Mouse (Mus musculus) v-Abl transformed pro-B cells (cell line): Measurements from ENCODE around the gene Ect2.

ENCODE experiments used
- in situ Hi-C, 2 experiments: fragments of 400-800 bp; cut with MboI; formaldehyde crosslinking; loops; one replicate each; pipeline ENCODE4 v1.15.1; 2025; ENCODE audit not compliant: unreplicated experiment in 2 of 2

The Ect2 gene

DNA sequence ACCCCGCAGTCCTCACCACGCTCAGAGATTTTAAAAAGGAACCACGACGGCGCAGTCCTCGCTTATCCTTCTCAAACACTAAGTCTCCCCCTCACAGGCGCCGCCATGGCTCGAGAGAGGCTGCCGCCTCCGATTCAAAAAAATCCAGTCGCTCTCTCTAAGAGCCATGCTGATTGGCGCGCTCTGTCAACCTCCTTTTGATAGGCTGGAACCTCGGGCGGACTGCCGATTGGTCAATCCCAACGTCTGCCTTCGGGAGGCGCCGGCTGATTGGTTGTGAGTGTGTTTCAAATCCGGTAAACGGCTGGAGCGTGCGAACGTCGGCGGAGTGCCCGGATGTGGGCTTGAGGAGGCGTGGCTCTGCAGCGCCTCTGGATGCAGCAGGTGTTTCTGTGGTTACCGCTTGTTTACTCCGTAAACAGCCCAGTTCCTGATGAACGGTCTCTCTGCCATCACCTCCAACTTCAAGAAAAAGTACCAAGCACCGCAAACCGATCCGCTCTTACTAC lies at the start of gene Ect2:
Ect2 (minus strand) TSS at position 178 of the 509 bp plus-strand sequence.
- in situ Hi-C loops, result no loop called here

- in situ Hi-C loops, result no loop called here
Measured at GRCm38 (mm10) chr3:27201728-27202411, 48.2 kb upstream of the Ect2 start.

DNA sequence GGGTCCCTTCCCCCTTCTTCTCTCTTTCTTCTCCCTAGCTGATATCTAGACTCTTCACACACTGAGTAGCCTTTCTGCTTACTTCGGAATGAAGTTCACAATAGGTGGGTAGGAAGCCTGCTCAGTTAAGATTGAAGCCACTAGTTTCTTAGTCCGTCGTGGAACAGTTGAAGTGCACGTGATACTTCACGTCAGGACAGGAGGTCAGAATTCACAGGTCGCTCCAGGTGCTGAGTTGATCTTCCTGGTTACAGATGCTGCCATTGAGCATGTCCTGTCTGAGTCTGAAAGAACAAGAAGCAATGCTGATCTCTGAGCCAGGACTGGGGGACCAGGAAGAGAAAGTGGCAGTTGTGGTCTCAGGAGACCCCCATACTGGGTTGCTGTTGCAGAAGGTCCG lies 45.4 kb upstream of the Ect2 start:
- in situ Hi-C loops, result no loop called here

GRCm38 (mm10) chr3:27197816-27198215 lies 44.1 kb upstream of the Ect2 start:
- in situ Hi-C loops, result no loop called here

GRCm38 (mm10) chr3:27196529-27196928 lies 42.9 kb upstream of the Ect2 start:
- in situ Hi-C loops, result no loop called here

DNA sequence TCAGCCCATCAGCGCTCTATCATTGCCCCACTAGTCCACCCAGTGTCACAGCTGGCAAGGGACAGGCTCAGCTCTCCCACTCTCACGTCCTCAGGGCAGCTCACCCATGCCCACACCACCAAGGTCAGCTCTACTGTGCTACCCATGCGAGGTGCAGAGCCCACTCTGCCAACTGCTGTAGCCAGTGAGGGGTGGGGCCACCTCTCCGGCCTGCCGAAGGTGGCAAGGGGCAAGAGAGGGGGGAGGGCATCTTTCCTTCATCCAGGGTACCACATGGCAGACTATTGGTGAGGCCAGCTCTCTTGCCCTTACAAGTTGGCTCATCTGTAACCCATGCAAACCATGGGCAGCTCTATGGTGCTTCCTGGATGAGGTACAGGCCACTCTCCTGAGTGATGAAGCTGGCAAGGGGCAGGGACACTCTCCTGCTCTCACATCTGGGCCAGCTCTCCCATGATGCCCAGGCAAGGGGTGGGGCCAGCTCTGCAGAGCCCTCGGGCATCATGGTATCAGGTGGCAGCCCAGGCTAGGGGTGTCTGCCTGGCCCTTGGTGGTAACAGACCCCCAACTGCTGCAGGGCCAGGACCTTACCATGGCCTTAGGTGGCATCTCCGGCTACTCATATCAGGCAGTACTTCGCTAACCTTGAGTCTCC lies 42.0 kb upstream of the Ect2 start:
- in situ Hi-C loops, result no loop called here

DNA sequence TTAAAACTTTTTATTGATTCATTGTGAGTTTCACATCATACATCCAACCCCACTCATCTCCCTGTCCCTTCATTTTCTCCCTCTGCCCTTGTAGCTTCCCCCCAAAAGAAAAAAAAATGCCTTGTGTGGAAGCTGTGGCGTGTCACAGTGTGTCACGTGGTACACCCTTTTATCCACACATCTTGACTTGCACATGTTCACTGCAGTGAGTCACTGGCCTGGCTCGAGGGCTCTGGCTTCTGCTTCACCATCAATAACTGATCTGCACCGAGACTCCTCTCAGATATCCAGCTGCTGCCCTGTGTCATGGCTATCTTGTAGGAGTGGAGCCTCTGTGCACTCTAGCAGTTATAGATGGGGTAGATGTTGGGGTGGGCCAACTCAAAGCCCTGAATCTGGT lies 41.5 kb upstream of the Ect2 start:
- in situ Hi-C loops, result no loop called here

GRCm38 (mm10) chr3:27193844-27194317 lies 40.2 kb upstream of the Ect2 start:
- in situ Hi-C loops, result no loop called here

DNA sequence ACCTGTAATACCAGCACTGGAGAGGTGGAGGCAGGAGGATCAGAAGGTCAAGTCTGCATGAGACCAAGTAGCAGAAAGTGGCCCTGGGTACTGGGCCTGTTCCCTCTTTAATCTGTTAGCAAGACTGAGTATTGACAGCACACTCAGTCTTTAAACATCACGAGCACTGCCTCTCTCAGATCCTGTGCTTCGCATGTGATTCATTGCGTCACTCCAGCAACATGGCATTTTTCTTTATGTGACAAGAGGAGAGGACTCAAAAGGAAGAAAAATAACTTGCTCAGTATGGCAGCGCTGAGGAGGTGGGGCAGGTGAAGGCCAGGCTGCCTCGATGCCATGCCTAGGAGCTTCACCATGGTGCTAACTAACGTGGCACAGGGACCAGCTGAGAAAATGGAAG lies 38.2 kb upstream of the Ect2 start:
- in situ Hi-C loops, result no loop called here

DNA sequence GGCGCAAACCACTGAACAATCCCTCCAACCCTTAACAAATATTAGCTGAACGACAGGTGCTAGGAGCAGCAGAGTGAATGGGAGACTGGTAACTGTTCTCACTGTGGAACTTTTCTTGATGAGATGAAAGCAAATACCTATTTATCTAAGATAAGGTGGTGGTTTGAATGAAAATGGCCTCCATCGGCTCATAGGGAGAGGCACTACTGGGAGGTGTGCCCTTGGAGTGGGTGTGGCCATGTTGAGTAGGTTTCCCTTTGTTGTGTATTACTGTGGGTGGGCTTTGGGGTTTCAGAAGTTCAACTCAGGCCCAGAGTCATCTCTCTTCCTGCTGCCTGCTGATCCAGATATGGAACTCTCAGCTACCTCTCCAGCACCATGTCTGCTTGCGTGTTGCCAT lies 37.2 kb upstream of the Ect2 start:
- in situ Hi-C loops, result no loop called here

GRCm38 (mm10) chr3:27189320-27190261 lies 35.9 kb upstream of the Ect2 start:
- in situ Hi-C loops, result loop anchor here in 1 of 2 experiments (10.0 kb wide), 1 partner anchor 275 kb away; no protein-coding TSS in a partner anchor

DNA sequence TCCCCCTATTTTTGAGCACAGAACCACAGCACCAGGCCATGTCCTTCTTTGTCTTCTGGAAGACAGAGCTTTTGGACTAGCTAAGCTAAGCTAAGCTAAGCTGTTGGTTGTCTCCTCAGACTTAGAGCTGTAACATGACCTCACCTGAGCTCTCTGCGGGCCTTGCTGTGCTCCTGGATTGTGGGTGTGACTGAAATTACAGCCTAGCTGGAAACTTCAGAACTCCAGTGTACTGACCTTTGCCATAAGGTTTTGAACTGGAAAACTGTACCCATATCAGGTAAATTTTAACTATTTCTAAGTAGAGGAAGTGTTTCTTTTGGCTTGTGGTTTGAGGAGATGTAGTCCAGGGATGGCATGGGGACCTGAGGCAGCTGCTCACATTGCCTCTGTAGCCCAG lies 34.7 kb upstream of the Ect2 start:
- in situ Hi-C loops, result loop anchor here in 1 of 2 experiments (10.0 kb wide), 1 partner anchor 276 kb away; no protein-coding TSS in a partner anchor

GRCm38 (mm10) chr3:27183601-27184175 lies 30.0 kb upstream of the Ect2 start:
- in situ Hi-C loops, result loop anchor here (5.0 to 10.0 kb wide), 2 partner anchors 54 to 281 kb away; no protein-coding TSS in a partner anchor

DNA sequence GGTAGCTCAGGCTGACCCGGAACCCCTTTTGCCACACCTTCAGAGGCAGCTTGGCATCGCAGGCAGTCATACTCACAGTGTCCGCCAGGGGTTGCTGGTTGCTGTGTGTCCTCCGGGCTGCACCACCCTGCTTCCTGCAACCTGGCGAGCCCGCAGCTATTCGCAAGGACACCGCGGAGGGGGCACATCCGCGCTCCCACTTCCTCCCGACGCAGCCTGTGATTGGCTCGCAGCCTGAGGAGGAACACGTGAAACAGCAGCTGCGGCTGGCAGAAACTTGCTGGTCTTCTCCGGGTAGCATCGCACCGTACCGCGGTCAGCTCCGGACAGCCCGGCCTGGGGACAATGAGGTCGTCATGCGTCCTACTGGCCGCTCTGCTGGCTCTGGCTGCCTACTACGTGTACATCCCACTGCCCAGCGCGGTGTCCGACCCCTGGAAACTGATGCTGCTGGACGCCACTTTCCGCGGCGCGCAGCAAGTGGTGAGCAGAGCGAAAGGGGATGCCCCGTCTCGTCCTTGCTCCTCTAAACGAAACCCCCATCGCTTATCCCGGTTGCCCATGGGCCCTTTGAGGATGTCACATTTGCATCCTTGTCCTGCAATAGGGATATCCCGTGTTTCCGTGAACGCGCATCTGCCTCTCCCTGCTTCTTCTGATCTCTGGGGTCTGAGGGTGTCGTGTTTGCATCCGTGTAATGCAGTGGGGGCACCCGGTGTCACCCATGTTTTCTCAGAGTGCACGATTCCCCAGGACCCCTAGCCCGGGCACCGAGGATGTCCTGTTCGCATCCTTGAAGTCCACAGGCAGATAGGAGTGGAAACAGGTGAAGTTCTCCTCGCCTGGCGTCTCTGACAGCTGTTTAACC lies 29.3 kb upstream of the Ect2 start, which contains the start of gene Nceh1:
Nceh1 (plus strand) TSS at position 233 of the 868 bp plus-strand sequence.
- in situ Hi-C loops, result loop anchor here (5.0 to 10.0 kb wide), 2 partner anchors 54 to 282 kb away; no protein-coding TSS in a partner anchor

DNA sequence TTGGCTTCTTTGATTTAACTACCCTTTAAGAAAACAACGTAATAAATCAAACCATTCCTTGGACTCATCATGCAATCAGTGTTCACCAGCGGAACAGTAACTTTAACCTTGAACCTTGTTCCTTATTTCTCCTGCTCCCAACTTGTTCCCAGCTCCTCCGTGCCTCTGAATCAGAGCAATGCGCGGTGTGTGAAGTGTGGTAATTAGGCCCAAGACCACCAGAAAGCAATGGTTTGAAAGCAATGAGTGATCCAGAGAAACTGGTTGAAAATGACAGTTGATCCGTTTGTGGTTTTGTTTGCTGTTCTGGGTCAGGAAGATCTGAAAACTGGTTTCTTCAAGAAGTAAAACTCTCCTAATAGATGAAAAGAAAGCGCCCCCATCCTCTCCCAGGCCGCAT lies 26.0 kb upstream of the Ect2 start:
- in situ Hi-C loops, result loop anchor here (5.0 to 10.0 kb wide), 2 partner anchors 58 to 285 kb away; no protein-coding TSS in a partner anchor

- in situ Hi-C loops, result no loop called here
Measured at GRCm38 (mm10) chr3:27170257-27170656, 16.6 kb upstream of the Ect2 start.

DNA sequence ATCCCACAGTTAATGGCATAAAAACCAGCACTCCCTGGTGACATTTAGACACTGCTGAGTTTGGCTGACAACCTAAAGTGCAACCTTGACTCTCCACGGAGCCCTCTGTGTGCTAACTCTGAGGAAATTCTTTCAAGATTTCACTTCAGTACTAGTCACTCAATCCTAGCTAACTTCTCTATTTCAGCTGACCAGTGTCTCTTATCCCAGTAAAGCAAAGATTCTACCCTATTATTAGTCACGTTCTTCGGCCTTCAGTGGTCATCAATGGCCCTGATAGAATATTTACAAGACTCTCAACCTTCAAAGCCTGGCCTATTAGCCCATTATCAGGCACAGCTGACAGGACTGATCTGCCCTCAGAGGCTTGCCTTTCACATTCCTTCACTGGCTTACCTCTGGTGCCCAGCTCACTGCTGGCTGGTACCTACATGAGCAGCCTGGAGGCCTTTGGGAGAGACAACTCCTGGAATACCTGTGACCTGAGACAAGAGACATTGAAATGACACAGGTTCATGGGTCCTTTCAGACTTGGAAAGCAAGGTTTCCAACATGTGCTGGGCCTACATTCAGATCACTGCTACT lies 11.9 kb upstream of the Ect2 start:
- in situ Hi-C loops, result no loop called here

DNA sequence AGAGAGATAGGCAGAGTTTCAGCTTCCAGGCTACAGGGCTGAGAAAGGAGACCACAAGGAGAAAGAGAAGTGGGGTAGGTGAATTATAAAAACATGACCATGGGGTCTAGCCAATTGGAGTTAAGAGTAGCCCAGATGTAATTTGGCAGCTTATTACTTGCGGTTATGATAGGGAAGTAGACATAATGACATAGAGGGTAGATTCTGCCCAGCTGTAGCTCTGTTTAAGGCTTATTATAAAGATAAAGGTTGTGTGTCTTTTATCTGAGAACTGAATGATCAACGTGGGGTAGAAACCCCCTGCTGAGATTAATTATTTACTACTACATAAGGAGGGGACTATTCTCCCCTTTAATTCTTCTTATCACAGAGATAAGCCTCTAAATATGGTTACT lies 8.7 kb upstream of the Ect2 start:
- in situ Hi-C loops, result no loop called here
